Mouse (Mus musculus): ENCODE data around the gene Krtap4-13. TPM values are rescaled to one million over a fixed set of nuclear protein-coding genes. Genes with fewer than 3 reads are reported as not detected.
"Not testable (repeated sequence)": the region's sequence is repeated elsewhere in the genome, so short reads cannot be mapped to it uniquely, and the experiment has no call there.

The Krtap4-13 gene
- polyA plus RNA-seq, 1 experiment from 2014 or later, result not detected

- Histone ChIP-seq H3K27ac (no peak within 1 kb of the TSS), H3K9ac (no peak within 1 kb of the TSS), H3K4me2 (no peak within 1 kb of the TSS), H3K4me1 (no peaks in the 10 kb centered on the region), H3K27me3 (replicated peaks) (no peaks in the 10 kb centered on the region), H3K36me3 (no peaks in the 10 kb centered on the region), H3K4me3 (no peak within 1 kb of the TSS), H3K9me3 (replicated peaks) (no peaks in the 10 kb centered on the region)
- 72% methylated on average over 2 of the region's 2 CpGs for WGBS (ENCODE audit: insufficient replicate concordance)
- ATAC-seq, result no peak
Measured at GRCm38 (mm10) chr11:99780604-99781003, 29.1 kb downstream of the Krtap4-13 start, which contains the start of gene Krtap4-8. Gene Krtap4-8, minus strand, starts transcription at chr11:99780704.

GRCm38 (mm10) chr11:99778401-99778800 lies 31.3 kb downstream of the Krtap4-13 start:
- H3K27me3 ChIP-seq (replicated peaks), result no peaks in the 10 kb centered on the region
- no peak overlapping the region for H3K4me3 ChIP-seq
- WGBS (ENCODE audit: insufficient replicate concordance), result 69% methylated on average over 7 of the region's 7 CpGs
- H3K4me2 ChIP-seq, result no peak overlapping the region
- no peak overlapping the region for H3K27ac ChIP-seq
- no peaks in the 10 kb centered on the region for H3K9me3 ChIP-seq (replicated peaks)
- H3K9ac ChIP-seq, result no peak overlapping the region
- H3K36me3 ChIP-seq, result no peaks in the 10 kb centered on the region
- H3K4me1 ChIP-seq, result no peaks in the 10 kb centered on the region
- ATAC-seq, result no peak

GRCm38 (mm10) chr11:99772813-99773212 lies 36.9 kb downstream of the Krtap4-13 start, which contains the start of gene Gm11595:
Gene Gm11595, minus strand, starts transcription at chr11:99772913.
- not testable (repeated sequence) for H3K36me3 ChIP-seq; H3K4me2 ChIP-seq; H3K9ac ChIP-seq; H3K27me3 ChIP-seq (replicated peaks); H3K9me3 ChIP-seq (replicated peaks); H3K27ac ChIP-seq; H3K4me1 ChIP-seq; H3K4me3 ChIP-seq; ATAC-seq

GRCm38 (mm10) chr11:99768410-99768809 lies 41.3 kb downstream of the Krtap4-13 start:
- H3K4me1 ChIP-seq, result no peaks in the 10 kb centered on the region
- no peaks in the 10 kb centered on the region for H3K27me3 ChIP-seq (replicated peaks)
- H3K27ac ChIP-seq, result no peak overlapping the region
- H3K9ac ChIP-seq, result no peak overlapping the region
- no peak for ATAC-seq
- no peaks in the 10 kb centered on the region for H3K9me3 ChIP-seq (replicated peaks)
- WGBS (ENCODE audit: insufficient replicate concordance), result 43% methylated on average over 2 of the region's 2 CpGs
- no peaks in the 10 kb centered on the region for H3K36me3 ChIP-seq
- H3K4me2 ChIP-seq, result no peak overlapping the region
- H3K4me3 ChIP-seq, result no peak overlapping the region

Other genes with a start within 250 kb of the Krtap4-13 start
- not detected in 2 replicates for gene Krtap3-1, start 243.3 kb downstream of the Krtap4-13 start, polyA plus RNA-seq (2016; fragmentation: Nextera tagmentation; extraction: Ambion mirVana)
- not detected in 2 replicates for gene Krtap1-5, start 228.9 kb downstream of the Krtap4-13 start, polyA plus RNA-seq (2016; fragmentation: Nextera tagmentation; extraction: Ambion mirVana)
- not detected in 2 replicates for gene Krtap1-4, start 226.2 kb downstream of the Krtap4-13 start, polyA plus RNA-seq (2016; fragmentation: Nextera tagmentation; extraction: Ambion mirVana)
- not detected in 2 replicates for gene Krtap1-3, start 218.6 kb downstream of the Krtap4-13 start, polyA plus RNA-seq (2016; fragmentation: Nextera tagmentation; extraction: Ambion mirVana)
- gene Krtap9-3, start 211.8 kb downstream of the Krtap4-13 start, polyA plus RNA-seq (2016; fragmentation: Nextera tagmentation; extraction: Ambion mirVana), result not detected in 2 replicates
- gene Gm11938, start 206.6 kb downstream of the Krtap4-13 start, polyA plus RNA-seq (2016; fragmentation: Nextera tagmentation; extraction: Ambion mirVana), result not detected in 2 replicates
- not detected in 2 replicates for gene Gm11937, start 199.7 kb downstream of the Krtap4-13 start, polyA plus RNA-seq (2016; fragmentation: Nextera tagmentation; extraction: Ambion mirVana)
- gene Krtap2-4, start 195.0 kb downstream of the Krtap4-13 start, polyA plus RNA-seq (2016; fragmentation: Nextera tagmentation; extraction: Ambion mirVana), result not detected in 2 replicates
- gene Gm11562, start 189.5 kb downstream of the Krtap4-13 start, polyA plus RNA-seq (2016; fragmentation: Nextera tagmentation; extraction: Ambion mirVana), result not detected in 2 replicates
- gene Krtap4-1, start 181.7 kb downstream of the Krtap4-13 start, polyA plus RNA-seq (2016; fragmentation: Nextera tagmentation; extraction: Ambion mirVana), result not detected in 2 replicates
- not detected in 2 replicates for gene Krtap4-2, start 174.8 kb downstream of the Krtap4-13 start, polyA plus RNA-seq (2016; fragmentation: Nextera tagmentation; extraction: Ambion mirVana)
- not detected in 2 replicates for gene Krtap4-7, start 165.8 kb downstream of the Krtap4-13 start, polyA plus RNA-seq (2016; fragmentation: Nextera tagmentation; extraction: Ambion mirVana)
- gene Gm11555, start 159.7 kb downstream of the Krtap4-13 start, polyA plus RNA-seq (2016; fragmentation: Nextera tagmentation; extraction: Ambion mirVana), result not detected in 2 replicates
- not detected in 2 replicates for gene Gm11563, start 150.9 kb downstream of the Krtap4-13 start, polyA plus RNA-seq (2016; fragmentation: Nextera tagmentation; extraction: Ambion mirVana)
- not detected in 2 replicates for gene Krtap4-6, start 143.9 kb downstream of the Krtap4-13 start, polyA plus RNA-seq (2016; fragmentation: Nextera tagmentation; extraction: Ambion mirVana)
- not detected in 2 replicates for gene Gm14190, start 119.2 kb downstream of the Krtap4-13 start, polyA plus RNA-seq (2016; fragmentation: Nextera tagmentation; extraction: Ambion mirVana)
- gene Gm14180, start 75.6 kb downstream of the Krtap4-13 start, polyA plus RNA-seq (2016; fragmentation: Nextera tagmentation; extraction: Ambion mirVana), result not detected in 2 replicates
- gene Gm11595, start 37.0 kb downstream of the Krtap4-13 start, polyA plus RNA-seq (2016; fragmentation: Nextera tagmentation; extraction: Ambion mirVana), result not detected in 2 replicates
- gene Krtap4-8, start 29.2 kb downstream of the Krtap4-13 start, polyA plus RNA-seq (2016; fragmentation: Nextera tagmentation; extraction: Ambion mirVana), result not detected in 2 replicates
- not detected in 2 replicates for gene Krtap4-9, start 24.7 kb downstream of the Krtap4-13 start, polyA plus RNA-seq (2016; fragmentation: Nextera tagmentation; extraction: Ambion mirVana)
- gene Gm11596, start 16.4 kb downstream of the Krtap4-13 start, polyA plus RNA-seq (2016; fragmentation: Nextera tagmentation; extraction: Ambion mirVana), result not detected in 2 replicates
- gene Gm11569, start 11.0 kb downstream of the Krtap4-13 start, polyA plus RNA-seq (2016; fragmentation: Nextera tagmentation; extraction: Ambion mirVana), result not detected in 2 replicates
- gene Gm11554, start 5.4 kb downstream of the Krtap4-13 start, polyA plus RNA-seq (2016; fragmentation: Nextera tagmentation; extraction: Ambion mirVana), result not detected in 2 replicates
- not detected in 2 replicates for gene Gm11564, start 5.8 kb upstream of the Krtap4-13 start, polyA plus RNA-seq (2016; fragmentation: Nextera tagmentation; extraction: Ambion mirVana)
- not detected in 2 replicates for gene 2300003K06Rik, start 28.2 kb upstream of the Krtap4-13 start, polyA plus RNA-seq (2016; fragmentation: Nextera tagmentation; extraction: Ambion mirVana)
- gene Krtap4-16, start 41.7 kb upstream of the Krtap4-13 start, polyA plus RNA-seq (2016; fragmentation: Nextera tagmentation; extraction: Ambion mirVana), result not detected in 2 replicates
- not detected in 2 replicates for gene Gm11568, start 48.0 kb upstream of the Krtap4-13 start, polyA plus RNA-seq (2016; fragmentation: Nextera tagmentation; extraction: Ambion mirVana)
- not detected in 2 replicates for gene Gm11559, start 54.6 kb upstream of the Krtap4-13 start, polyA plus RNA-seq (2016; fragmentation: Nextera tagmentation; extraction: Ambion mirVana)
- gene Krtap9-1, start 63.5 kb upstream of the Krtap4-13 start, polyA plus RNA-seq (2016; fragmentation: Nextera tagmentation; extraction: Ambion mirVana), result not detected in 2 replicates
- gene Gm11567, start 69.3 kb upstream of the Krtap4-13 start, polyA plus RNA-seq (2016; fragmentation: Nextera tagmentation; extraction: Ambion mirVana), result not detected in 2 replicates
- not detected in 2 replicates for gene Krtap31-1, start 98.0 kb upstream of the Krtap4-13 start, polyA plus RNA-seq (2016; fragmentation: Nextera tagmentation; extraction: Ambion mirVana)
- gene Gm11565, start 104.9 kb upstream of the Krtap4-13 start, polyA plus RNA-seq (2016; fragmentation: Nextera tagmentation; extraction: Ambion mirVana), result not detected in 2 replicates
- not detected in 2 replicates for gene Krtap31-2, start 126.4 kb upstream of the Krtap4-13 start, polyA plus RNA-seq (2016; fragmentation: Nextera tagmentation; extraction: Ambion mirVana)
- not detected in 2 replicates for gene Krtap9-5, start 138.6 kb upstream of the Krtap4-13 start, polyA plus RNA-seq (2016; fragmentation: Nextera tagmentation; extraction: Ambion mirVana)
- gene Krtap29-1, start 169.2 kb upstream of the Krtap4-13 start, polyA plus RNA-seq (2016; fragmentation: Nextera tagmentation; extraction: Ambion mirVana), result not detected in 2 replicates
- not detected in 2 replicates for gene Krtap16-1, start 176.7 kb upstream of the Krtap4-13 start, polyA plus RNA-seq (2016; fragmentation: Nextera tagmentation; extraction: Ambion mirVana)
- gene Krtap17-1, start 184.1 kb upstream of the Krtap4-13 start, polyA plus RNA-seq (2016; fragmentation: Nextera tagmentation; extraction: Ambion mirVana), result not detected in 2 replicates
- not detected in 2 replicates for gene Krt33a, start 206.3 kb upstream of the Krtap4-13 start, polyA plus RNA-seq (2016; fragmentation: Nextera tagmentation; extraction: Ambion mirVana)
- not detected in 2 replicates for gene Krt33b, start 220.0 kb upstream of the Krtap4-13 start, polyA plus RNA-seq (2016; fragmentation: Nextera tagmentation; extraction: Ambion mirVana)
- not detected in 2 replicates for gene Krt34, start 231.7 kb upstream of the Krtap4-13 start, polyA plus RNA-seq (2016; fragmentation: Nextera tagmentation; extraction: Ambion mirVana)
- gene Krt31, start 240.7 kb upstream of the Krtap4-13 start, polyA plus RNA-seq (2016; fragmentation: Nextera tagmentation; extraction: Ambion mirVana), result not detected in 2 replicates

All from liver, embryonic 12.5 days (tissue).